Mouse (Mus musculus) adrenal gland, adult (tissue): Measurements from ENCODE around the gene Aldh3b3.
A peak's percentile ranks its signal among the peaks of the same experiment; 100 is the strongest.

ENCODE experiments used
- DNase-seq, 2 experiments: peaks; one replicate each; pipeline ENCODE4 v3.0.0; 2022 to 2023; ENCODE audit warnings: low spot score in 1 of 2; ENCODE audit not compliant: inconsistent age in 2 of 2

Gene Aldh3b3

DNA sequence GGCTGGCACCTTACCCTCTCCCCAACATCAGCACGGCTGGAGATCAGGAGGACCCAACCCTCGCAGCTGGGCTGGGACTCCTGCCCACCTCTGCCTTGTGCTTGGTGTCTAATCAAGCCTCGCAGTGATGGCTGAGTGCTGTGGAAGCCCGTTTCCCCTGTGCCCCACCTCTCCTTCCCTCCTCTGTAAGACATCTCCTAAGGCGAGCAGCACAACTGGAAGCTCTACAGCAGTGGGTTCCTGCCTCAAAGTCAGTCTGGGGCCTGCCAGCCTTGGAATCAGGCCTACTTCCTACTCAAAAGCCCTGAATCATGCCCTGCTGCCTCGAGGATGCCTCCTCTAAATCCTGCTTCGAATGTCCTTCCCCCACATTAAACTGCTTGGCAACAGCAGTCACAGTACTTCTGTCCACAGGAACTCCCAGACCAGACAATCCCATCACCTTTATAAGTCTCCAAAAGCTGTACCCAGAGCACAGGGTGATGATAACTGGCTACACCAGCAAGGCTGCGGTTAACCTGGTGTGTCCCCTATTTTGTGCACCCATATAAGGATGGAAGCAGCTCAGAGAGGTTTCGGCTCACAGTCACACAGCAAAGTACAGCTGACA lies 40.8 kb downstream of the Aldh3b3 start:
- no peak for DNase-seq

DNA sequence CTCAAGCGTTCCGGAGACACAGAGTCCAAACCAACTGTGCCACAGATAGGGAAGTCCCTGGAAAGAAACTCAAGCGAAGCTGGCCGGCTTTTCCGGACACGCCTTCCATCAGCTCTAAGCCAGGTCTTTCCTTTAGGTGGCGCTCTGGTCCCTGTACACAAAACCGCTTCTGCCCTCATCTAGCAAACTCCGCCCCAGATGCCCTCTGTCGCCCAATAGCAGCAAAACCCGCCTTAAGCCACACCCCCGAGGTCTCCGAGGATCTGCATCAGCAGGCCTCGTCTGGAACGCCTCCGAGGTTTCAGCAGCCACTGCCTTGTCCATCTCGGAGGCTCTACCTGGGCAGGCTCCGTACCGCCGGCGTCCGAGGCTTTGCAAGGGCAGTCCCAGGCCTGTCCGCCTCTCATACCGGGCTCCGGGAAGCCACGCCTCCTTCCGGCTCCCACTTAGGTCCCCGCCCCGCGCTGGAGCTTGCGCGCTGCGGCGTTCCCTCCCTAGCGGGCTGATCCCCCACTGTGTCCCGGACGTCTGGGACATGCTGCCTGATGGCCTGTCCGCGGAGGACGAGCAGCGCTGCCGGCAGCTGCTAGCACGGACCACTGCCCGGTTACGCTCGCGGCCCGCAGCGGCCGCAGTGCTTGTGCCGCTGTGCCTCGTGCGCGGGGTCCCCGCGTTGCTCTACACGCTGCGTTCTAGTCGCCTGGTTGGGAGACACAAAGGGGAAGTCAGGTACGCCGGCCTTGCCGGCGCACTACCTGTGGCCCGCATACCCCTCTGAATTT lies 41.9 kb downstream of the Aldh3b3 start, which contains the start of the genes Nudt8 and Gm49405:
Nudt8 (plus strand) TSS at position 462 of the 782 bp plus-strand sequence.
Gm49405 (plus strand) TSS at position 508 of the 782 bp plus-strand sequence.
- peak; percentile 98 to 99 for DNase-seq

DNA sequence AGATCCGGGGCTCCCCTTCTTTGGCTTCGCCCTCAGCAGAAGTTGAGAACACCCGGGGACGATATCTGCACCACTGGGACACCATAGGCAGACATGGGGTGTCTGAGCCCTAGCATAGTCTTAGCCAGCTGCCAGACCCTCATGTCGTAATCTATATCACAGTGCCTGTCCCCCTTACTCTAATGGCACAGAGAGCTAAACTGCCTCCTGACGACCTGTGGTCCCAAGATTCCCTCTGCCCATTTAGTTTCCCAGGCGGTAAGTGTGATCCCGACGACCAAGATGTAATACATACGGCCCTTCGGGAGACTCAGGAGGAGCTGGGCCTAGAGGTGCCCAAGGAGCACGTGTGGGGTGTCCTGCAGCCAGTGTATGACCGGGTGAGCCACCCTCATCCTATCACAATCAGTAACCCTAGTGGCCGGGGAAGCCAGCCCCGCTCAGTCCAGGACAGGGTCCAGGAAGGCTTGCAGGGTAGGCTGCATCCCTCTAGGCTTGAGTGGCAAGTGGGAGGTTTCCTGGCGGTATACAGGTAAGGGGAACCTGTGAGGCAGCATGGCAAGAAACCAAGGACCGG lies 42.6 kb downstream of the Aldh3b3 start:
- DNase-seq, result no peak

- DNase-seq, result no peak
These were observed 43.3 kb downstream of the Aldh3b3 start for GRCm38 (mm10) chr19:4001752-4002151.

DNA sequence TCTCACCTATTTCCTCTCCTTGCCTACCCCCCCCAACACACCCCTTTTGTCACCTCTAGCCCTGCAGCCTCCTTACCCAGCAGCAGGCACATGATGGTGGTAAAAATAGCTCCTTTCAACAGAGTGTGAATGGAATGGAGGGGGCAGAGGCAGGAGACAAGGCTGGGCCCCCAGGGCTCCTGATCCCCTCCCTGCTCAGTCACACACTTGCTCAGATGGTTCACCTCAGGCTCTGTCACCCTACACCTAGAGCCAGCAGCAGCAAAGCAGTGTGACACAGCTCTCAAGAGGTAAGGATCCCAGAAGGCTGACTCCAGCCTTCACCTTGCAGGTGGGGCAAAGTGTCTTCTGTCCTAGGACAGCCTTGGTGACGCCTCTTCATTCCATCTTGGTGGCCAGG lies 44.7 kb downstream of the Aldh3b3 start, which contains the start of gene Doc2g:
Doc2g (plus strand) TSS at position 202 of the 400 bp plus-strand sequence.
- DNase-seq, result no peak

- DNase-seq, result no peak
These were observed 45.2 kb downstream of the Aldh3b3 start for GRCm38 (mm10) chr19:4003641-4004040.

GRCm38 (mm10) chr19:4004331-4004730 lies 45.9 kb downstream of the Aldh3b3 start:
- no peak for DNase-seq

DNA sequence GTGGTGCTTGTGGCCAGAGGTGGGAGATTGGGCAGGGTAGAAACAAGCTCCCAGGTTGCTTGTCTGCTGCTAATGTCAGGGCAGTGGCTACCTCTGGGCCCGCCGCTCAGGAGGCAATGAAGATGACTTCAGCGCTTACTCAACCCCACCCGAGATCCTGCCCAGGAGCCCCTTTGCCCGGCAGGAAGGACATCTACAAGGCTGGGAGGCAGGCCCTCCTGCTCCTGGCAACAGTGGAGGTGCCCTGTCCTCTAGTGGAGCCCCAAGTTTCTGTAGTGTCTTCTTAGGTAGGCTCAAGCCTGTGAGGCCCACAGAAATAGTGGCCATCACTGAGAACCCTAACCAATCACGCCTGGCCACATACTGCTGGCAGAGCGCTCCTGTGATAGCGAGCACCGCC lies 46.6 kb downstream of the Aldh3b3 start:
- no peak for DNase-seq

DNA sequence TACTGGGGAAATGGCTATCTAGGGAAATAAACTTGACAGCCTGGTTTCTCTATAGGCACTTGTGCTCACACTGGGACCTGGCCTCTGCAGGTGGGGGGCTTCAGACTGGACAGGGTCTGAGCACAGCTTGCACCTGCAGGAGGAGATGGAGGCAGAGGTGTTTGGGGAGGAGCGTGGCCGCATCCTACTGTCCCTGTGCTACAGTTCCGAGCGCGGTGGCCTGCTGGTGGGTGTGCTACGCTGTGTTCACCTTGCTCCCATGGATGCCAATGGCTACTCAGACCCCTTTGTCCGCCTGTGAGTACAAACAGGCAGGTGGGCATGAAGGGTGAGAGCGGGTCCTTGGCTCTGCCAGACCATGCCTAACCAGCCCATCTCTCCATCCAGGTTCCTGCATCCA lies 47.5 kb downstream of the Aldh3b3 start:
- DNase-seq, result peak in 1 of 2 experiments; percentile 6

DNA sequence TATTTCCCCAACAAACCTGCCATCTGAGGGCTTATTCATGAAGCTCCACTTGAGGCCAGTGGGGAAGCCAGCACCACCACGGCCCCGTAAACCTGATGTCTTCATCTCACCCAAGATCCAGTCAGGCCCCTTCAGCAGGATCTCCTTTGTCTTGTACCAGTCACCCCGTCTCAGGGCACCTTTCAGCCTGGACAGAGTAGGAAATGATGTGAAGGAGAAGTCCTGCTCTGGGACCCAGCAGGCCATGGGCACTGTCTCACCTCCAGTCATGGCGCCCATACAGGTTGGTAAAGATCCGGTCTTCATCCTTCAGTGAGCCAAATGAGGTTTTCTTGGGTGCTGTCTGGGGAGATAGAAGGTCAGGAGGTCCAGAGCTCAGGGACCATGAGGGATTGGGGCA lies 52.6 kb downstream of the Aldh3b3 start:
- DNase-seq, result peak in 1 of 2 experiments; percentile 5

DNA sequence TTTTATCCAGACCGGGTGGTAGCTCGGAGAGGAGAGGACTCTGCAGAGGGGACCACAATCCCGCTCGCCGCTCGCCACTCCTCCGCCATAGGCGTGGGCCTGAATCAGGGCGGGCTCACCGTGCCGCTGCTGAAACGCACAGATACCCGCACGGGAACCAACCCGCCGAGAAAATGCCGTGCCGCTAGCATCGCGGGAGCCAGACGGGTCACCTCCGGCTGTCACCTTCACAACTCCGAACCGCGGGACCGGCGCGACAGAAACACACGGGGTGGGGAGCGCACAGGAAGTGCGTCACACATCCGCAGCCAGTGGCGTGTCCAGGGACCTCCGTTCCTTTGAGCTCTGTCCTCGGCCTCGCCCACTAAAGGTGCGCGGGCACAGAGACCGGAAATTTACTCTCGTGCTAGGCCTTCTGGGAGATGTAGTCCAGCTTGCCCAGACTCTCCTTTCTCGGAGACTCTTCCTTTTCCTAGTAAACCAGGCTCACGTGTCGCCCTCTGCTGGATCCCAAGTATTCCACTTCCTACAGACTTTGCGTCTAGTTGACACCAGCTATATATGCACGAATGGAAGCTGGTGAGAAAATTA lies 54.1 kb downstream of the Aldh3b3 start, which contains the start of gene Ndufv1:
Ndufv1 (minus strand) TSS at position 375 of the 591 bp plus-strand sequence.
- peak; percentile 98 to 99 for DNase-seq

DNA sequence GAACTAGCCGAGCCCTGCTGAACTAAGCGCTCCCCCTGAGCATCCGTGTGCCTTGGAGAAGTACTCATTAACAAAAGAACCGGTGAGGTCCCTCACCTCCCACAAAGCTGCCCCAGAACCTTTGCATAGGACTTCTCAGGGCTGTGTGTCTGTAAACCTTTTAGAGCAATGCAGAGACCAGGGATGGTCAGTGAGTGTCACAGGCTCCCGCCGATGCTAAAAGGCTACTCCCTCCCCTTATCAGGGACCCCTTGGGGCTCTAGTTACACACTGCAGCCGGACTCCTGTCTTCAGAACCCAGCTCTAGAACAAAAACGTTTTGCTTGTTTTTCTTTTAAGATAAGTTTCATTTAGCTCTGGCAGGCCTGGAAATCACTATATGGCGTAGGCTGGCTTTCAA lies 54.6 kb downstream of the Aldh3b3 start:
- no peak for DNase-seq

- peak in 1 of 2 experiments; percentile 9 for DNase-seq
These were observed 56.4 kb downstream of the Aldh3b3 start for GRCm38 (mm10) chr19:4014802-4015201.

DNA sequence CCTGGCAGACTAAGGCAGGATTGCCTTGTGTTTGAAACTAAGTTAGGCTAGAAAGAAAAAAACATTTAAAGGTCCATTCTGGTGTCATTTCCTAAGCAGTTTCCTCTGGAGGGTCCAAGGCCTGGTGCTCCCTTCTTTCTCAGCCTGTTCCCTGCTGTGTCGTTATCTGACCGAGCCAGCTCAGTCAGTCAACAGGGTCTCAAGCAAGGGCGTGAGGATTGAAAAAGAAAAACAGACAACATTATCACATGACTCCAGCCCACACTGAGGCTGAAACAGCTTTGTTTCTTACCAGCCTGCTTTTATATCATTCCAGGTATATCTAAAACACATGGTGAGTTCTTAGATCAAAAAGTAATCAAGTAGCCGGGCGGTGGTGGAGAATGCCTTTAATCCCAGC lies 57.2 kb downstream of the Aldh3b3 start:
- no peak for DNase-seq

DNA sequence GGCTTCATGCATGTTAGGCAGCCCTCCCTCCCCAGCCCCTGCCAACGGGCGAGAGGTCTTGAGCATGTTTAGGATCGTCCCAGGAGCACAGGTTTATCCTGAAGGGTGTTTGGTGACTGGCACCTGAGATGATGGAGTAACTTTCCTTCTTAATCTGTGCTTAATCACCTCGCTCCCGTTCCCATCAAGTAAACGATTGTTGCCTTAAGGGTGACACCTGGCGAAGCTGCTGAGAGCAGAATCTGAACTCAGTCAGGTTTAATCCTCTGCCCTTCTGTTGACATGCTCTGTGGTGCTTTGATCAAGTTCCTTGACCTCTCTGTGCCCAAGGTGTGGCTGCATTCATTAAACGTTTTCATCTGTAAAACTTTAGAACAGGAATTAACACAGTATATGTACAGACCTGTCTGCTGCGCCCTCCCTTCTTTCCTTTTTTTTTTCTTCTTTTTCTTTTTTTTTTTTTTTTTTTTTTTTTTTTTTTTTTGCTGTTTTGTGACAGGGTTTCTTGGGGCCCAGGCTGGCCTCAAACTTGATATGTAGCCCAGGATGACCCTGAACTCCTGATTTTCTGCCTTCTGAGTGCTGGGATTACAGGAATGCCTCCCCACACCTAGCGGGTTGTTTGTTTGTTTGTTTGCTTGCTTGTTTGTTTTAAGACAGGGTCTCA lies 59.6 kb downstream of the Aldh3b3 start:
- no peak for DNase-seq

GRCm38 (mm10) chr19:4018743-4019583 lies 60.5 kb downstream of the Aldh3b3 start:
- peak; percentile 86 to 95 for DNase-seq
